19 mouse cellular contexts compared by ENCODE assay signal in the genomic region with DNA sequence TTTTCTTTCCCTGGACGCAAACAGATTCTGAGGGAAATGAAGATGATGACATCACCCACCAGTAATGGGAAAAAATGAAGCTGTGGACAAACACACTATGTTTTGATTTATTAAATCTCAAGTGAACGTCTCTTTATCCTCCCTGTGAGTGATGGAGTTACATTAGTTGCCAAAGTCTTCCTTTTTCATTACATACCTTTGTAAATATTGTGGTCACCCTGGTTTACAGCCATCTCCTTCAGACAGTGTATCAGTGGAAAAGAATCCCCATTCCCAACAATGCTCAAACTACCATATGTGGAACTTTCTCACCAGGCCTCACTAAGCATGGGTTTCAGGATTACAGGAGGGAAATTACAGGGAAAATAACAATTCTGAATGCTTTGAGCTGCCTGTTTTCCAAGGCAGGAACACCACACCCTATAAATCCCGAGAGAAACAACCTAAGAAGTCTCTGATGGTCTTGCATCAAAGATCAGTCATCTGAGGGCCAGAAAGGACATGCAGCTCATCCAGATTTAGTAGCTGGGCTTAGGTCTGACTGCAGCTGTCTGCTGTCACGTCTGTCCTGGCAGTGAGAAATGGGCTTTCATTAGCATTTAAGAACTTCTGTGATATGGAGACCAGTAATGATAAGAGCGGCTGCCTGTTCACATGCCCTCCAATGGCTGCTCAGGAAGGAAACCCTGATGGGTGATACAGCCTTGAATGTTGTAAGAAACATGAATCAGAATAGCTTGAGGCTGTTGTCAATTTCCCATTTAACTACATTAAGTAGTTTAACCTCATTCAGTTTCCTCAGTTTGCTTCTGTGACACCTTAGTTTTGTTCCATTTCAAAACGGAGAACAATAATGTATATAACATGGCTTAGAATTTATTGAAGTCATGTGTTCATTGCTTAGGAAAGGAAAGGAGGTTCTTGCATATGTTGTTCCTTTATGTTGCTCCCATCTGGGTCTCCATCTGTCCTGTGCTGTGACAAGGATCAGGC. TPM values are rescaled to one million over a fixed set of nuclear protein-coding genes. Genes with fewer than 3 reads are reported as not detected.
DNase-seq lines count a peak whose midpoint lies in the region; ATAC-seq and TF ChIP-seq lines count a peak whose summit lies in the region.
"Had no signal": no experiment of that assay in that cellular context is flagged by ENCODE, and none has a peak within 500 bp of the region (broad histone marks: within the 10 kb centered on the region; RNA-seq: fewer than 3 reads in every experiment).

A gene (plus strand): TSS at position 943 of the 993 bp plus-strand sequence.

- no peaks in the 10 kb centered on the region for H3K27me3 ChIP-seq in heart, embryonic 13.5 days (replicated peaks)
- H3K27me3 ChIP-seq in Patski = no peaks in the 10 kb centered on the region
- no peaks in the 10 kb centered on the region for H3K27me3 ChIP-seq in heart, embryonic 15.5 days
- no peaks in the 10 kb centered on the region for H3K27me3 ChIP-seq in hindbrain, postnatal 0 days (ENCODE audit: insufficient read depth, low read length)
- H3K27me3 ChIP-seq: CH12.LX; hindbrain, embryonic 12.5 days; lung, embryonic 15.5 days; midbrain, embryonic 15.5 days; neural tube, embryonic 12.5 days had no signal

- POLR2A ChIA-PET in Patski (lab: Charles Lee) = interaction anchor here (1.7 kb wide), 1 partner anchor 15 kb away, joined by 3 read pairs; no protein-coding TSS in a partner anchor

- in situ Hi-C loops in Patski (cut with MboI; ENCODE audit: low pct_unique_long_range_greater_than_20kb) = no loop called here

- no peak for ATAC-seq in heart, embryonic 13.5 days (ENCODE audit: extremely low read depth, insufficient number of reproducible peaks, low FRiP score, low TSS enrichment)
- peak; percentile 17 for ATAC-seq in Patski
- ATAC-seq in heart, embryonic 15.5 days (replicated peaks; ENCODE audit: insufficient number of reproducible peaks, insufficient read depth, low FRiP score, low read depth) = no peak
- no peak for ATAC-seq in hindbrain, postnatal 0 days
- ATAC-seq: intestine, embryonic 16.5 days; midbrain, embryonic 15.5 days had no signal

- H3K36me3 ChIP-seq in heart, embryonic 13.5 days = no peaks in the 10 kb centered on the region
- no peaks in the 10 kb centered on the region for H3K36me3 ChIP-seq in heart, embryonic 15.5 days
- H3K36me3 ChIP-seq in hindbrain, postnatal 0 days (ENCODE audit: insufficient read depth, low read length) = no peaks in the 10 kb centered on the region
- H3K36me3 ChIP-seq: hindbrain, embryonic 12.5 days; lung, embryonic 15.5 days; midbrain, embryonic 15.5 days; neural tube, embryonic 12.5 days had no signal

- CTCF ChIA-PET in Patski (lab: Charles Lee) = interaction anchor here (0.7 to 2.0 kb wide), 7 partner anchors 8 to 26 kb away, joined by 3 to 6 read pairs (median 3); no protein-coding TSS in a partner anchor

- no peak within 1 kb of the TSS for H3K4me3 ChIP-seq in heart, embryonic 13.5 days
- H3K4me3 ChIP-seq in heart, embryonic 15.5 days = no peak within 1 kb of the TSS
- H3K4me3 ChIP-seq in hindbrain, postnatal 0 days (ENCODE audit: low read length) = no peak within 1 kb of the TSS
- H3K4me3 ChIP-seq: erythroblast, embryonic 14.5 days; hindbrain, embryonic 12.5 days; lung, embryonic 15.5 days; midbrain, embryonic 15.5 days; neural tube, embryonic 12.5 days had no signal

- intact Hi-C loops in heart, postnatal 36 days (cut with DNase I) = no loop called here

- DNase-seq in heart, postnatal 36 days = no peak
- DNase-seq in Patski (ENCODE audit: low read depth, low spot score) = peak; percentile 64
- DNase-seq in telencephalon, adult 2 months (ENCODE audit: low read depth, low spot score) = peak; percentile 12
- DNase-seq in hindbrain, postnatal 0 days (ENCODE audit: low spot score) = no peak
- no peak for DNase-seq in adrenal gland, postnatal 14 days
- DNase-seq: cerebellum, adult 9-10 months; right cerebral cortex, postnatal 4 days had no signal

- peak within 1 kb of the TSS; percentile 14; the same call in 1 of the 2 replicates for H3K4me2 ChIP-seq in heart, embryonic 13.5 days
- no peak within 1 kb of the TSS for H3K4me2 ChIP-seq in heart, embryonic 15.5 days
- no peak within 1 kb of the TSS for H3K4me2 ChIP-seq in hindbrain, postnatal 0 days (ENCODE audit: low read depth, low read length)
- H3K4me2 ChIP-seq: hindbrain, embryonic 12.5 days; liver, embryonic 11.5 days; lung, embryonic 15.5 days; midbrain, embryonic 15.5 days; neural tube, embryonic 12.5 days had no signal

- H3K4me1 ChIP-seq in heart, embryonic 13.5 days = peaks cover 15% of the 10 kb centered on the region
- H3K4me1 ChIP-seq in heart, embryonic 15.5 days (replicated peaks) = peaks cover 10% of the 10 kb centered on the region
- no peaks in the 10 kb centered on the region for H3K4me1 ChIP-seq in hindbrain, postnatal 0 days (ENCODE audit: insufficient read depth, low read length)
- H3K4me1 ChIP-seq: hindbrain, embryonic 12.5 days; lung, embryonic 15.5 days; midbrain, embryonic 15.5 days; neural tube, embryonic 12.5 days had no signal

- WGBS in heart, embryonic 13.5 days = 38% methylated on average over 6 of the region's 6 CpGs
- 39% methylated on average over 6 of the region's 6 CpGs for WGBS in heart, embryonic 15.5 days
- 81% methylated on average over 6 of the region's 6 CpGs for WGBS in hindbrain, postnatal 0 days

- H3K9me3 ChIP-seq in heart, embryonic 13.5 days = no peaks in the 10 kb centered on the region
- no peaks in the 10 kb centered on the region for H3K9me3 ChIP-seq in heart, embryonic 15.5 days (replicated peaks)
- no peaks in the 10 kb centered on the region for H3K9me3 ChIP-seq in hindbrain, postnatal 0 days (ENCODE audit: low read length)
- H3K9me3 ChIP-seq: hindbrain, embryonic 12.5 days; lung, embryonic 15.5 days; midbrain, embryonic 15.5 days; neural tube, embryonic 12.5 days had no signal

- no peak within 1 kb of the TSS for H3K9ac ChIP-seq in heart, embryonic 13.5 days
- no peak within 1 kb of the TSS for H3K9ac ChIP-seq in heart, embryonic 15.5 days
- no peak within 1 kb of the TSS for H3K9ac ChIP-seq in hindbrain, postnatal 0 days (replicated peaks; ENCODE audit: low read length)
- H3K9ac ChIP-seq: hindbrain, embryonic 12.5 days; lung, embryonic 15.5 days; midbrain, embryonic 15.5 days; neural tube, embryonic 12.5 days had no signal

- H3K27ac ChIP-seq in heart, embryonic 13.5 days (replicated peaks) = peak within 1 kb of the TSS; percentile 70
- H3K27ac ChIP-seq in heart, embryonic 15.5 days = peak within 1 kb of the TSS; percentile 58
- H3K27ac ChIP-seq in hindbrain, postnatal 0 days = no peak within 1 kb of the TSS
- H3K27ac ChIP-seq: hindbrain, embryonic 12.5 days; kidney, postnatal 0 days; lung, embryonic 15.5 days; midbrain, embryonic 15.5 days; neural tube, embryonic 12.5 days had no signal

- no peak for TF ChIP-seq CTCF in Patski (IDR thresholded peaks at IDR 0.05)
- no peak for TF ChIP-seq CTCF in hindbrain, postnatal 0 days (IDR thresholded peaks at IDR 0.05; ENCODE audit: low read depth)

RNA-seq across cellular contexts. Expression of the gene that starts here (rescaled TPM):
- polyA plus RNA-seq in heart, embryonic 13.5 days (2015; fragmentation: Nextera tagmentation; extraction: Ambion mirVana) = 0.72 and 1.1 TPM in 2 replicates
- total RNA-seq in heart, postnatal 36 days (2021) = 1 to 10 TPM; 1.1 to 1.5 TPM
- 5.1 TPM for polyA plus RNA-seq in Patski (2021)
- polyA plus RNA-seq in heart, embryonic 15.5 days (2015; fragmentation: Nextera tagmentation; extraction: Ambion mirVana) = 0.71 and 0.87 TPM in 2 replicates
- 0.14 and 0.16 TPM in 2 replicates for total RNA-seq in hindbrain, postnatal 0 days (2014; rRNA removed)
- polyA plus RNA-seq in hindbrain, postnatal 0 days (2015; fragmentation: Nextera tagmentation; extraction: Ambion mirVana) = 0.51 and 0.64 TPM in 2 replicates
- 1.3 TPM in 2 replicates for total RNA-seq in adrenal gland, postnatal 14 days (2021)
- polyA plus RNA-seq: gonadal fat pad, adult 2 months had no signal

Comparison
In these comparisons a context has a peak if more than half of its experiments do, and no peak if none do; other contexts are left out.
1. DNase-seq: peak in Patski (single experiment) and telencephalon, adult 2 months (single experiment); none in heart, postnatal 36 days (0 of 2), hindbrain, postnatal 0 days (single experiment) and adrenal gland, postnatal 14 days (single experiment).